Mouse (Mus musculus) heart, adult 2 months (tissue): ENCODE measurements around the gene Gm20388. TPM values are rescaled to one million over a fixed set of nuclear protein-coding genes. Genes with fewer than 3 reads are reported as not detected.

ENCODE experiments used
- DNase-seq, 2 experiments: peaks; one replicate each; pipeline ENCODE4 v3.0.0; 2021
- H3K27ac ChIP-seq: fragments of 200-600 bp; 2 replicates; pipeline ENCODE4 v1.8.1; 2022
- H3K27me3 ChIP-seq: fragments of 200-500 bp; 2 replicates; pipeline ENCODE4 v1.6.1; 2012; ENCODE audit warnings: mild to moderate bottlenecking, low read length, inconsistent platforms, mixed read lengths; ENCODE audit not compliant: control insufficient read depth, insufficient read depth
- H3K36me3 ChIP-seq: fragments of 200-500 bp; 2 replicates; pipeline ENCODE4 v1.6.1; 2012; ENCODE audit warnings: low read length, inconsistent platforms; ENCODE audit not compliant: control insufficient read depth, insufficient read depth
- H3K4me1 ChIP-seq: fragments of 200-500 bp; 2 replicates; pipeline ENCODE4 v1.6.1; 2011; ENCODE audit warnings: low read length; ENCODE audit not compliant: control insufficient read depth, insufficient read depth
- H3K4me3 ChIP-seq: fragments of 200-600 bp; 2 replicates; pipeline ENCODE4 v1.8.1; 2022
- H3K79me2 ChIP-seq: fragments of 200-500 bp; replicated peaks from 2 replicates; pipeline ENCODE4 v1.6.1; 2012; ENCODE audit warnings: mild to moderate bottlenecking, inconsistent platforms, low read length, moderate library complexity, mixed read lengths; ENCODE audit not compliant: control insufficient read depth, insufficient read depth
- H3K9ac ChIP-seq: fragments of 200-500 bp; 2 replicates; pipeline ENCODE4 v1.6.1; 2012; ENCODE audit warnings: low read depth, mild to moderate bottlenecking, control low read depth, inconsistent platforms, low read length, mixed read lengths
- CTCF ChIP-seq: fragments of 200-600 bp; IDR thresholded peaks from 2 replicates; pipeline ENCODE4 v1.8.1; 2022; ENCODE audit warnings: antibody characterized with exemption, mild to moderate bottlenecking, moderate library complexity
- EP300 ChIP-seq: fragments of 200-500 bp; IDR thresholded peaks from 2 replicates; pipeline ENCODE4 v1.6.1; 2011; ENCODE audit warnings: low read depth, low read length, control low read depth; ENCODE audit not compliant: insufficient read depth
- POLR2A ChIP-seq: fragments of 200-500 bp; IDR thresholded peaks from 2 replicates; pipeline ENCODE4 v1.6.1; 2011; ENCODE audit warnings: mild to moderate bottlenecking, low read depth, low read length, control low read depth; ENCODE audit not compliant: insufficient read depth
- WGBS: fragments of 180-500 bp; shearing (Covaris S2); methylation state at CpG from one replicate; pipeline ENCODE4 v1.1.7; 2018; 5-methylcytosine and 5-hydroxymethylcytosine counted together
- intact Hi-C: fragments of 180-260 bp; cut with DNase I; formaldehyde crosslinking; loops from one replicate; pipeline ENCODE4 v1.15.1; 2025
- polyA plus RNA-seq: library from polyadenylated mRNA; depleted of rRNA; stranded (reverse); fragments of >200 nt; gene quantifications from 2 replicates; pipeline ENCODE4 v1.2.3, GENCODE M21; 2012
- total RNA-seq, 2 experiments: library from RNA; stranded (reverse); gene quantifications; 2 replicates each; pipeline ENCODE4 v1.2.3; 2021

The Gm20388 gene
- total and polyA plus RNA-seq, 3 experiments: 1.8 to 32.3 TPM; not detected in 1

DNA sequence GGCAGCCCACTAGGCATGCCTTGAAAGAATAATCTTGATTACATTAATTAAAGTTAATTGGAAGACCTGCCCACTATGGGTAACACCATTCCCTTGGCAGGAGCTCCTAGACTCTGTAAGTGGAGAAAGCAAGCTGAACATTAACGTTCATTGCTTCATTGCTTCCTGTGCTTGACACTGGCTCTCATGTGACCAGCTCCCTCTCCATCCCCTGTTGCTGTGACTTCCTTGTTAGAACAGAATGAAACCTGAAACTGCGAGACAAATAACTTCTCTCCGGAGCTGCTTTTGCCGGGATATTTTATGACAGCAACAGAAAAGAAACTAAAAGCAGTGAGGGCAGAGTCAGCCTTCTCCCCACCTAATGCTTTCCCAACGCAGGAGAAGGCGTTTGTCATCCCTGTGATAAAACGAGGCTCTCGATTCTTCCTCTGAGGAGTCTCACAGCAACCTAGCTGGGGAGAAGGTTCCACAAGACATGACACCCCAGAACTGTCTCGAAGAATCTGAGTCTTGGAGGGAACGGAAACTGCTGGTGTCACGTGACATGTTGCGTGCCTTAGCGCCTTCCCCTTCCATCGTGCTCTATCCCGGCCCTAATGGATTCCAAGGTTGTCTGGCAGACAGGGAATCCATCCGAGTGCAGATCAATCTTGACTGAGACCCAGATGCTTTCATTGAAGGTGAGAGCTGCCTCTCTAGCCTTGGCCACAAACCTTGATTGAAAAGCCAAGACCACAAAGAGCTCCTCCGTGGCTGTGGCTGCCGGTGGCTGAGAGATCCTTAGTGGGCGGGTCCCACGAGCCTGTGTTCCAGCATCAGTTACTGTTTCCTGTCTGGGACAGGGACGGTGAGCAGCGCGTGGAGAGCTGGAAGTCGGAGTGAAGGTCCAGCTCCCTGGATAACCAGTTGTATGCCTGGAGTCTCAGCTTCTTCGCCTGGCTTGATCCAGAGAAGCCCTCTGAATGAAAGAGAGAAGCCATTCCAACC, 2654.0 kb downstream of the Gm20388 start:
- intact Hi-C loops: loop anchor here (5.0 kb wide), 1 partner anchor 113 kb away; no protein-coding TSS in a partner anchor
- H3K36me3 ChIP-seq: no peaks in the 10 kb centered on the region; the same call in 1 of the 2 replicates
- no peaks in the 10 kb centered on the region for H3K27me3 ChIP-seq
- 74% methylated on average over 25 of the region's 25 CpGs for WGBS
- no peaks in the 10 kb centered on the region for H3K79me2 ChIP-seq
- no peak overlapping the region for H3K4me3 ChIP-seq
- no peak overlapping the region for H3K9ac ChIP-seq
- peak overlapping the region; percentile 34; the same call in 1 of the 2 replicates for H3K27ac ChIP-seq
- peaks cover 13% of the 10 kb centered on the region for H3K4me1 ChIP-seq
- no peak for TF ChIP-seq CTCF
- TF ChIP-seq POLR2A: no peak
- no peak for TF ChIP-seq EP300
- no peak for DNase-seq

DNA sequence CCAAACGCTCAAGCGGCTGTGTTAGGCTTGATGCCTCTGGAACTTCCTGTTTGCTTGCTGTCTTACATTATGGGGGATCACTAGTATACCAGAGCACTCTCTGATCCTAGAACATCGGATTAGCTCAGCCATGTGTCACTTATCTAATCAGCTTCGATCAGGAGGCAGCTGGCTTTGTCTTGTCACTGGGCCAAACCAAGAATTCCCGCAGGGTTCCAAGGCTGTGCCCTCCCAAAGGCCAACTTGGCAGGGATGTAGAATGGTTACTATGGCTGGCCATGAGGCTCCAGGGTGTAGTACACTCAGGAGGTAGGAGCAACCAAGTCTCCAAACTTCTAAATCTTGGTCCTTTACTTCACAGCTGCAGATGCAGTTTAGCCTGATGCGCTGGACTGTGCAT, 2656.1 kb downstream of the Gm20388 start:
- intact Hi-C loops: loop anchor here (2.0 to 5.0 kb wide), 2 partner anchors 44 to 111 kb away; partner anchors contain the start of genes Galns and Trappc2l
- TF ChIP-seq EP300 (peak; percentile 5; the same call in 1 of the 2 replicates), POLR2A (no peak)
- H3K27me3 ChIP-seq: no peaks in the 10 kb centered on the region
- peak; percentile 45 to 58 for DNase-seq
- H3K27ac ChIP-seq: peak overlapping the region; percentile 95
- WGBS: 19% methylated on average over 6 of the region's 6 CpGs
- peaks cover 9% of the 10 kb centered on the region for H3K4me1 ChIP-seq
- peak overlapping the region; percentile 85 for H3K9ac ChIP-seq
- no peaks in the 10 kb centered on the region for H3K79me2 ChIP-seq
- H3K4me3 ChIP-seq: peak overlapping the region; percentile 86
- H3K36me3 ChIP-seq: no peaks in the 10 kb centered on the region; the same call in 1 of the 2 replicates

DNA sequence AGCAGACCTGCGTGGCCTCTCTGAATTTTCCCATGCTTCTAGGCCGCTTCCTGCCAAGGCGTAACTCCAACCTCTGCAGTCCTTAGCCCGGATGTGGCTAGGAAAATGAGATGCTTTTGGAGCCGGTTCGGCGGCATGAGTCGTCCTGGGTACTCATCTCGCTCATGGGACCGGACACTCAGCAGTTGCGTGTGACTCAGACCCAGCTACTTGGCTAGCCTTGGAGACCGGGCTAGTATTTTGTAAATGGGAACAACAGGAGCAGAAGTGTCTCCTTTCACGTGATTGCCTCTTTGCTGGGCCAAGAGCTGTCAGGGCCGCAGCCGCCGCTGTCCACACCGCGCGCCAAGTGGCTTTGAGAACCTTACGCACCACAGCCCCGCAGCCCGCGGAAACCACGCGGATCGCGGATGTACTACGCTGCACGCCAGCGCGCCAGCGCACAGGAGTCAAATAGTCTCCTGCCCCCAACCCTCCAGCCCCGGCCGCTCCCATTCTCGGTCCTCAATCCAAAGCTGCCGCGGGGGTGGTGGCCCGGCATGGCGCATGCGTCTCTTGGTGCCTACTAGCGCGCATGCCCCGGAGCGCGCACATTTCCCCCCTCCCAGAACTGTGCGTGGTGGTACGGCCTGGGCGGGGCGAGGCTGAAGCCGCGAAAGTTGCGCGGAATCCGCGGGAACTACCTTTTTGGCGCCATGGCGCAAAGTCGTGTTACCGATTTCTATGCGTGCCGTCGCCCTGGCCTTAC, 2656.9 kb downstream of the Gm20388 start, which contains the start of gene Cdt1:
Cdt1 (plus strand) TSS at position 655 of the 748 bp plus-strand sequence.
- Histone ChIP-seq H3K36me3 (no peaks in the 10 kb centered on the region; the same call in 1 of the 2 replicates), H3K9ac (peak within 1 kb of the TSS; percentile 85), H3K27me3 (no peaks in the 10 kb centered on the region), H3K4me1 (peaks cover 9% of the 10 kb centered on the region), H3K27ac (peak within 1 kb of the TSS; percentile 95), H3K4me3 (peak within 1 kb of the TSS; percentile 86), H3K79me2 (no peaks in the 10 kb centered on the region)
- under 1% methylated on average over 62 of the region's 62 CpGs for WGBS
- DNase-seq: peak; percentile 96
- intact Hi-C loops: loop anchor here (2.0 to 5.0 kb wide), 2 partner anchors 43 to 110 kb away; partner anchors contain the start of genes Galns and Trappc2l
- peak; percentile 60; the same call in 1 of the 2 replicates for TF ChIP-seq EP300
- TF ChIP-seq POLR2A: peak; percentile 62; the same call in 1 of the 2 replicates
- TF ChIP-seq CTCF: no peak

DNA sequence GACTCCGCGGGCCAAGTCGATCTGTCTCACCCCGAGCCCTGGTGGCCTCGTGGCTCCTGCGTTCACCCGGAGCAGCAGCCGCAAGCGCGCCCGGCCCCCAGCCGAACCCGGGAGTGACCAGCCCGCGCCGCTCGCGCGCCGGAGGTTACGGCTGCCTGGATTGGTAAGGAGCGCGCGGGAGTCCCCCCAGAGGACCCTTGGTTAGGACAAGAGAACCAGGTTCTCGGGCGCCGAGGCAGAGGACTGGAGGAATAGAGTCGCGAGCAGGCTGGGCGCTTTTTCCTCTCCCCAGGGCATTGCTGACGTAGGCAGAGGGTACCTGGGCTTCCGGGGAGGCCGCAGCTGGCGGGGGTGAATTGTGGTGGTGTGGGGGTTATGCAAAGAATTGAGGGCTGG, 2657.5 kb downstream of the Gm20388 start:
- TF ChIP-seq POLR2A: no peak
- no peak for TF ChIP-seq CTCF
- TF ChIP-seq EP300: no peak
- no peak for DNase-seq
- H3K36me3 ChIP-seq: no peaks in the 10 kb centered on the region; the same call in 1 of the 2 replicates
- WGBS: 1% methylated on average over 34 of the region's 34 CpGs
- peak overlapping the region; percentile 95 for H3K27ac ChIP-seq
- H3K4me3 ChIP-seq: peak overlapping the region; percentile 86
- peaks cover 9% of the 10 kb centered on the region for H3K4me1 ChIP-seq
- no peaks in the 10 kb centered on the region for H3K27me3 ChIP-seq
- peak overlapping the region; percentile 78 for H3K9ac ChIP-seq
- intact Hi-C loops: loop anchor here (5.0 kb wide), 1 partner anchor 109 kb away; no protein-coding TSS in a partner anchor
- no peaks in the 10 kb centered on the region for H3K79me2 ChIP-seq

DNA sequence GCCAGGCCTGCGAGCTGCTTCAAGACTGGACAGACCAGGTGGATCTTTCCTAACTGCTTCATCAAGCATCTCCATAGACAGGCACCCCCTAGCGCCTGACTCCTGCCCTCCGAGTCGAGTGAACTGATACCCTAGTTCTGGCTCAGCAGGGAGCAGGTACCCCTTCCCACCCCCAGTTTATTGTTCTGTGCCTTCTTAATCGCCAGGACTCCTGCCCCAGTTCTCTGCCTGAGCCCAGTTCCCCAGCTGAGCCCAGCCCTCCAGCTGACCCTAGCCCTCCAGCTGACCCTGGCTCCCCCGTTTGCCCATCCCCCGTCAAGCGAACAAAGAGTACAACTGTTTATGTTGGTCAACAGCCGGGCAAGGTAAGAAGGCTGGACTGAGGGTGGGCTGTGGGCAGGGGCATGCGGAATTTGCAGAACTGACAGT, 2658.3 kb downstream of the Gm20388 start:
- WGBS: 46% methylated on average over 10 of the region's 10 CpGs

More for the DNA sequence above, 2658.3 kb downstream of the Gm20388 start:
- H3K4me3 ChIP-seq: no peak overlapping the region
- TF ChIP-seq POLR2A (no peak), CTCF (no peak), EP300 (no peak)
- no peaks in the 10 kb centered on the region for H3K79me2 ChIP-seq
- no peaks in the 10 kb centered on the region; the same call in 1 of the 2 replicates for H3K36me3 ChIP-seq
- H3K4me1 ChIP-seq: peaks cover 9% of the 10 kb centered on the region
- no peak overlapping the region for H3K27ac ChIP-seq
- H3K27me3 ChIP-seq: no peaks in the 10 kb centered on the region
- intact Hi-C loops: loop anchor here (5.0 kb wide), 1 partner anchor 108 kb away; no protein-coding TSS in a partner anchor
- no peak for DNase-seq
- H3K9ac ChIP-seq: no peak overlapping the region
